Mouse (Mus musculus) adipocyte (in vitro differentiated cells): ENCODE results near the gene Fmnl3.

Experiments
- DNase-seq: peaks from one replicate; pipeline ENCODE4 v3.0.0-alpha.2; 2016; ENCODE audit warnings: low spot score

Fmnl3 gene

DNA sequence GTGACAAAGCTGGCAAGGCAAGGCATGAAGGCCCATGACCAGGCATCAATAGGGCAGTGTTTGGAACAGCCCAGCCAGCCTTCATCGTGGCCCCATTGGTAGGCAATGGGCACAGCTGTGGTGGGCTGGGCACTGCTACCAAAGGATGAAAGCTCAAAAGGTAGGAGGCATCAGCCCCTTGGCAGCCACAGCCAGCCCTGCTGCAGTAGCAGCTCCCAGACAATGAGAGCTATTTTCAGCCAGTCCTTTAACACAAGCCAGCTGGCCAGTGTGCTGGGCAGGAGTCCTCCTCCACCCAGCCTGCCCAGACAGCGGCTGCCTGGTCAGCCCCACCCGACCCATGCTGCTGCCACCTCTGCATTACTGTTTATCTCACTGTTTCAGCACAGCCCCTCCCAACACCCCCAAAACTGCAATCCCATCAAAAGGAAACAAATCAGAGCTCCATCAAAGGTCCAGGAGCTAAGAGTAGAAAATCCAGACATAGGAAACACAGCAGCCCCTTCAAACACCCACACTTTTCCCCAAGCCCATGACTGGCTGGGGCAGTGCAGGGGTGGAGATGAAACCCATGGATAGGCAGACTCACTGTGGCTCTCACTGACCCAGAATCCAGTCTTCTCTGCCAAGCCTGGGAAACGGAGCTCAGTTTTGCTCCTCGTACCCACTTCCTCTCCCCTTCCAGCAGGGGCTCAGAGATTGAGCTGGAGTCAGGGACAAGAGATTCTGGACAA, 26.7 kb downstream of the Fmnl3 start:
- DNase-seq, result peak; percentile 57

DNA sequence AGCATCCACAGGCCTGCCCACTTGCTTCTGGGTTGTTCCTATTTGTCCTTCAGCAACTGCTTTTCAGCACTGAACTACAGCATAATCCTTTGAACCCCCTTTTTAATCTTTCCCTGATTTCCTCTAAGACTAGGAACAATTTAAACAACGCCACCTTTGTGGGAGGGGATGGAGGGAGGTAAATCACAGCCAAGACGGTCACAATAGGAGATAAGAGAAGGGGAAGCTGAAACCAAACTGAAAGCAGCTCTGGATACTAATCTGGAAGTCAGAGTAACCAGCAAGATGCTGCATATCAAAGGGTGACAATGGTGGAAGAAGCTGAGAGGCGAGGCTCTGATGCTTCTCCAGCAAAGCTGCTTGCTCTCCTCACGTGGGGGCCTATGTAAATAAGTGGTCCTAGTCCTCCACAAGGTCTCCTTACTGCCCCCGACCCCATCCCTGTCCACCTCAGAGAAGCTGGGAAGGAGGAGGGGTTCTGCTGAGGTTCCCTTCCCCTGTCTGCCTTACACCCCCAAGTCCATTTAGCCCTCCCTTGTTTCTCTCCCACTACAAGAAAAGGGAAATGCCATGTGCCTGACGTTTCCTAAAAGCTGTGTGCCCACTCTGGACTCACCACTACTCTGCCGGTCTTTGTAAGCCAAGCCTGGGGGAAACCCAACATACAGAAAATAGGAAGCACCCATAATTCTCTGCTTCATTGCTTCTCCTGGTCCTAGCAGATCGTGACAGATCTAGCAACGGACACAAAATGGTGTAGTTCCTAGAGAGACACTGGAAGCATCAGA, 27.9 kb downstream of the Fmnl3 start:
- no peak for DNase-seq

DNA sequence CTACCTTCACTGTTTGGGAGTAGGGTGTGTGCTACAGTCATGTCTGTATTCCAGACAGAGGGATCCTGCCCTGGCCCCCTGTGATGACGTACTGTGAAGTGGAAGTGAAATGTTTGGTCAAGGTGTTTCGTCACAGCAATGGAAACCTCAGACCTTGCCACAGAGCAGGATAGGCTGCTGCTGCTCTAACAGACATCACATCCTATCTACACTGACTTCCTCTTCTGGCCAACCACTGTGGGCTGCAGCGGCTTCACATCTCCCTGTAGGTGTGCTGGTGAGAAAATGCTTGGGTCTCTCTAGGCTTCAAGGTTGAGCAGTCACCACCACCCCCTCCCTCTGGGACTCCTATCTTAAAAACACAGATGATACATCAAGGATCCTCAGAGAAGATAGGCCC, 29.2 kb downstream of the Fmnl3 start:
- DNase-seq, result no peak

DNA sequence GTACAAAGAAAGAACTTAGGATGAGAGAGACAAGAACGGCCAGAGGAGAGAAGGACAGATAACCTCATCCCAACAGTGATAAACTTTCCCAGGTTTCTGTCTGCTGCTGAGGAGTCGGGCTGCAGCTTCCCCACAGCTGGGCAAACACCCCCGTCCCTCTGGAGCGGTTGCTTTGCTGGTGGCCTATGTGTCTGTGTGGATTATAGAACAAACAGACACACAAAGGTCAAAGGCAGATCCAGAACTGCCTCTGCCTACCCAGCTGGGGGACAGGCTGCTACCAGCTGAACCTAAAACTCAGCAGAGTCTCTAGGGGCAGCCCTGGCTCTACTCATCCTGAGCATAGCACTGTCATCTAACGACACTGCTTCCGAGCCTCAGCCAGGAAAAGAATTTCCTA, 30.6 kb downstream of the Fmnl3 start:
- DNase-seq, result no peak

DNA sequence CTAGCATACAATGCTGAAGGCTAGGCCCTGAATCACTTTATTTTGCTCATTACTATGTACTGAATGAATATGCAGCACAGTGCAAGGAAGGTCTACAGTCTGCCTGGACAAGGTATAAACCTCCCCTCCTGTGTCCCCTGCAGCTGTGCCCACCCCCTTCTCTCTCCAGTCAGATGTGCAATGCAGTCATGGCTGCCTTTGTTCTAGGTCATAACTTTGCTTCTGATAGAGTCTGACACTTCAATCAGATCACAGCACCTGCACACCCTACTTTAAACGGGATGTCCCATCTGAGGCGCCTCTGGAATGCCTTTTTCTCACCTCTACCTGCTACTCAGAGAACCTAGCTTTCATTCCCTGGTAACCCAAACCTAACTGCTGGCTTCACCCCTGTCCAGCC, 31.4 kb downstream of the Fmnl3 start:
- no peak for DNase-seq

DNA sequence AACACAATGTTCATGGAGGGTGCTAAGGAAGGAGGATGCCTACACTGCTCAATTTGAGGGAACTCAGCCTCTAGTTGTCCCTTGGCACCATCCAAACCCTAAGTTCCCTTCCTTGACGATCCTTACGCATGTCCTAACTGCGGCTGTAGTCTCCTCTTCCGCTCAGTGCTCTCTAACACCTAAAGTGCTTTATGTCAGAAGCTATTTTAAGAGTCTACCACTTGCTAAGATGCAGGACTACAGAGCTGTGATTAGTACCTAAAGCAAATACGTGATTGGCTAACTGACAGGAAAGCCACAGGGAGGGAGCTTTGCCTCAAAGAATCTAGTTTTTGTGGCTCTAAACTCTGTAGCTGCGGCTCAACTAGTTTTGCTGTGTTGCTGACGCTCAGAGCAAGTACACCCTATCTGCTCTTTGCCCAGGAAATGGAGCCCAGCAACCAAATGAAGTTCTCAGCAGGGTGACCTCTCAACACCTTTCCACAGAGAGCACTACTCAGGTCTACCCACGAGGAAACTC, 34.4 kb downstream of the Fmnl3 start:
- no peak for DNase-seq

DNA sequence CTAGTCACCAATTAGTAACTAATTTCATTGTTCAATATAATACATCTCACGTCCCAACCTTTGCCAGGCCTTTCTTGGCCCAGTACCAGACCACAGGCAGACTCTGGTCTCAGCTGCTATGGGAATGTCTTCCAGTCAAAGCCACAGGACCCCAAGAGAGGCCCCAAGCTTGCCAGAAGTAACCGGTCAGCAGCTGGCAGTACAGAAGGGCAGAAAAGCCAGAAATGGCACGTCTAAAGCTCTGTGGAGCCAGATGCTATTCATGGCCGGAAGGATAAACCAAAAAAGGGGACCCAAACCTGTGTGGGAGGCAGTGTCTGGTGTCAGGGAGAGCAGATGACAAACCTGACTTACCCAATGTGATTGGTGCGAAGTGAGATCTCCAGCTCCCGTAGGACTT, 35.8 kb downstream of the Fmnl3 start:
- DNase-seq, result peak; percentile 66

DNA sequence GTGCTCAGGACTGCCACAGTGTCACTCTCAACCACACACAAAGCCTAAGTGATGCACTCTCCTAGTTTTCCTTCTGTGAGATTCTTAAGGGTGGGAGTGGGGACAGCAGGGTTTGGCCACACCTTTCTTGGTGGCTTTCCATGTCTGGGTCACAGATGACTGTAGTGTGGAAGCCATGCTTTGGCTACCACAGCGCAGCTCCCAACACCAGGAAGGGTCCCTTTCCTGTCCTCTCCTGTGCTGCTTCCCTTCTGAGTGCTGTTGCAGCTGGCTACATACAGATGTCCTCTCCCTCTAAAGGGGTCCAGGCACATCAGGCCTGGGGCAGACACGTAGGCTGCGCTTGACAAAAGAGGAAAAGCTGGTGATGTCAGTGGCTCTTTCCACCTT, 36.6 kb downstream of the Fmnl3 start:
- no peak for DNase-seq

DNA sequence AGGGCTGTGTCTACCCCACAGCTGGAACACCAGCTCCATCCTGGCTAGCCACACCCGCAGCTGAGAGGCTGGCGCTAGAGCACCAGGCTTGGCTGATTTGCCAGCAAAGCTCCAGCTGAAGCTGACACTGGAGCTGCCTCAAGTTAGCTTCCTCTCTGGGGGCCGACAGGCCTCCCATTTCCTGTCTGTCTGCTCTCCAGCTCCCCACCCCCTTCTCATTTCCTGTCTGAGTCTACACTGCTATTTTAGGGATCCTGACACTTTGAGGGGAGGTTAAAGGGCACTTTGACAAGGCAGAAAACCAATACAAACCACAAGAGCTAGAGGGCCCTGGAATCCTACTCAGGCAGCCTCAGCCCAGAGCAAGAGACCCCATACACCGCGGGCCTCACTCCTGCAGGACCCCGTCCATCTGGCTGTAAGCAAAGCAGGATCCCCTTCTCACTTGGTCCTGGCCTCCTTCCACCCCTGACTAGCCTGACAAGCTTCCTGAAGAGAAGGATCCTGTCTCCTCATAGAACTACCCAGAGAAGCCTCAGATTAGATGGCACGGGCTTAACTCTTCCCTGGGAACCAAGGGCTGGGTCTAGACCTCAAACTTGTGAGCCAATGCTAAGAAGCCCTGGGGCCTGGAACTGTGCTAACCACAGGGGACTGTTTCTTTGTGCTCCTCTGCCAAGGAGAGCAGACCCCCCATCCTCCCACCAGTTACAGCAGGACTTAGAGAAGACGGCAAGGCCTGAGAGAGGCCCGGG, 37.2 kb downstream of the Fmnl3 start:
- peak; percentile 86 for DNase-seq

DNA sequence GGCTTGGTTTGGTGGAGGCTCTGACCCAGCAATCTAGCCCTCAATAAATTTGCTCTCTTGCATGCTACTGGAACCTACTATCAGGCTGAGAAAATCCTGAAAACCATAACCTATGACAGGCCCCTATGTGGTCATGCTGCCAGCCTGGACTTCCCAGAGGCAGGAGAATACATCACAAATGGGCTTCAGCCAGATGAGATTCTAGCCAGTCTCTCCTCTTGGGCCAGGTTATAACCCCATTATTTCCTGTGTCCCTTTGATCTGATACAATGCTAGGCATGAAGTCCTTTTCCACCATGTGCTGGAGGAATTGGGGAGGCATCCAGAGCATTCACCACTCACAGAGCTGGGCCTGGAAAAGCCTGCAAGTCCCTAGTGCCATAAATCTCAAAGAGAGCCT, 38.2 kb downstream of the Fmnl3 start:
- no peak for DNase-seq

DNA sequence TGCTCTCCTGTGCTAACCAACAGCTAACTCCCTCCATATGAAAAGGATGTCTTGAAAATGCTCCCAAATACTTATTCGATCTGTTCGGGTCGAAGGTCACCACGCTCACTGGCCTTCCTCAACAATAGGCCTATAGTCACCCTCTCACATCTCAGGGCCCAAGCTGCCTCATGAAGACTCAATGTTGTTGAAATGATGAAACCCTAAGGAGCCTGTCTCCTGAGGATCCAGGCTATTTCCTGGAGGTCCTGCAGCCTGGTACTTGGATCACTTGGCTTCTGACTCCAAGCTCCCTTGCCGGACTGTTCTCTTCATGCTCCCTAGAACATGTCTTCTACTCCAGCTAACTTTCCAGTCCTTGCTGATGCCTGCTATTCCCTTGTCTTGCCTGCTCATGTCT, 38.9 kb downstream of the Fmnl3 start:
- DNase-seq, result no peak

DNA sequence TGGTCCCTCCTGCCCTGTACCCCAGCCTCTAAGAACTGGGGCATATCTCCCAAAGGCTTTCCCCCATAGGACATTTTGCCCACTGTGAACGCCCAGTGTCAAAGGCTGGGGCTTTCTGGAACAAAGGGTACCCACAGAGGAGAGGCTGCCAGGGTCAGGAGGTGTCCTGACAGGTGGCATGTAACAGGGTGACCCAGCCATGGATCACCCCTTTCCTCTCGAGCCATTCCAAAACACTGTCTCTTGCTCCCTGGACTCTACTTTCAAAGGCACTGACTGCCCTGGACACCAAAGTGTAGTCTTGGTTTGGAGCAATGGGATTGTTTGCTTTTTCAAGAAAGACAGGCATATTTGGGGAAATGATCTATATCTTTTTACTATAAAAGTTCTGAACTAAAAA, 40.0 kb downstream of the Fmnl3 start:
- no peak for DNase-seq

DNA sequence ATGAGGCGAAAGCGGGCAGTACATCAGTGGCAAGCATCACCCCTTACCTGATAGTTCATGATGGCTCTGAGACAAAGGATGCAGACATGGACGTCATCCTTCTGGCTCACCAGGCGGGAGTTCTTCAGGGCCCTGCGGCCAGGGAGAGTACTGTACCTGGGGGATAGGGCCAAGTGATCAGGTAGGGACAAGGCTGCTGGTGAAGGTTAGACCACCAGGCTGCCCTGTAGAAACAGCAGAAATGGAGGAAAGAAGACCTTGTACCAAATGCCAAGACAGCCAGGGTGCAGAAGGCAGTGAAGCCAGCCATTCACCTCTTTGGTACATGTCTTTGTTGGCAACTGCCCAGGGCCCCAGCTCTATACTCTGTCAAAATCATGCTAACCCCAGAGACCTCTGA, 42.3 kb downstream of the Fmnl3 start:
- DNase-seq, result no peak

DNA sequence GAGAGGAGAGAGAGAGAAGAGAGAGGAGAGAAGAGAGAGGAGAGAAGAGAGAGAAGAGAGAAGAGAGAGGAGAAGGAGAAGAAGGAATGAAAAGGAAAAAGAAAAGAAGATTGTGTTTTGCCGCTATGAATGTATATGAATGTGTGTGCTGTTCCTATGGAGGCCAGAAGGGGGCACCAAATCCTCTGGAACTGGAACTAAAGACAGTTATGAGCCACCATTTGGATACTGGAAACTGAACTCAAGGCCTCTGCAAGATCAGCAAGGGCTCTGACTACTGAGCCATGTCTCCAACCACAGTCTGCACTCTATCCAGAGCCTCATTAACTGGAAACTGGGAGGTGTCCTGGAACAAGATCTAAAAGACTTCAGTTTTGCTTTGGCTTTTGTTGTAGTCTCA, 43.3 kb downstream of the Fmnl3 start:
- DNase-seq, result no peak

DNA sequence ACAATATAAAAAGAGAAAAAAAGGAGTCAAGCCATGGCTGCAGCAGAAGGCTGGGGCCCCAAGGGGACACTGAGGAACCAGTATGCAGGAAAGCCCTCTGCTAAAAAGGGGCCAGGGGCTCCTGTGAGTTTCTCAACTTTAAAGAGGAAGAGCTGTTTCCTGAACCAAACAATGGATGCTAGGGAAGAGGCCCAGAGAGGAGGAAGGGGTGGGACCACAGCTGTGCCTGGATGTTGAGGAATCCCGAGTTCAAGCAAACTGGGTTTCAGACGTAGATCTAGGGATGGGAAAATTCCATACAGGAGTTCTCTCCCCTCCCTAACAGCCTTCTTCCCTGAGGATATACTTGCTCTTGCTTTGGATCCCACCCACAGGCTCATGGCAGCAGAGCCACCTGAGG, 43.9 kb downstream of the Fmnl3 start:
- no peak for DNase-seq

DNA sequence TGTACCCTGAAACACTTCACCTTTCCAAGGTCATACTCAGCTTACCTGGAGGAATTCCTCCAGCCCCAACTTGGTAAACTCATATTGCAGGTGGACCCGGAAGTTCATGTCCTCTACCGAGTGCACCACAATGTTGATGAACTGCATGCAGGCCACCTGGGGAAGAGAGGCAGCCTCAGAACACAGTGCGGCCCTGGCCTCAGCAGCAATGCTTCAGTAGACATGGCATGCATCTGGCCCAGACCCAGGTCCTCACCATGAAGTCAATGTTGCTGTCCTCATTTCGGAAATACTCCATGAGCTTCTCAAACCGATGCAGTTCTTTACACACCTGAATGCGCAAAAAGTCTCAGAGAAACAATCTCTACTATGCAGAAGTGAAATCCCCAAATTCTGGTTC, 44.7 kb downstream of the Fmnl3 start:
- DNase-seq, result no peak

DNA sequence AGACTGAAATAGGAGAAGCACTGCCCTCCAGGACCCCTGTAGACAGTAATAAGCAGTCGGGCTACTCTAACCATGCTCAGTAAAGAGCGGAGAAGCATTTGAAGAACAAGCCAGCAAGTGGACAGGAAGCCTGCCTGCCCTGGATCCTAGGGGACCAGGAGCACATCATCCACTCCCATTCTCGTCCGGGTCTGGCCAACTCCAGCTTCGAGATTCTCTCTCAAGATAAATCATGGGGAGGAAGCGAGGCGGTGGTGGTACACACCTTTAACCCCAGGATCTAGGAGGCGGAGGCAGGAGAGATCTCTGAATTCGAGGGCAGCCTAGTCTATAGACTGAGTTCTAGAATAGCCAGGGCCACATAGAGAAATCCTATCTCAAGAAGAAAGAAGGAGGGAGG, 46.1 kb downstream of the Fmnl3 start:
- DNase-seq, result no peak

DNA sequence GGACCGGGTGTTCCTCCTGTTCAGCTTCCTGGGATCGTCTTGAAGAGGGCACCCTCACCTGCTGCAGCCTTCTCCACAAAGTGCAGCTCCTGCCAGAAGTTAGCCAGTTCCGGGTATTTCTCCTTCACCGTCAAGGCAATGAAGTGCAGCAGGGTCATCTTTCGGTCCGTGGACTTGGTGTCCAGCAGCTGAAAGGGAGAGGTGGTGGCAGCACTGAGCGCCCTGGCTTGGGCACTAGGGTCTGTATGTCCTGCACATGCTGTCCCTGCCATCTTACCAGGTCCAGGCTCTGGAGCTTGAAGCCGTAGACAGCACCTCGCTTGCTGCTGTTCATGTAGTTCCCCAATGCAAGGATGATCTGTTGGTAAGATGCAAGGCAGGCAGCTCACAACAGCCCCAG, 49.3 kb downstream of the Fmnl3 start:
- DNase-seq, result no peak

DNA sequence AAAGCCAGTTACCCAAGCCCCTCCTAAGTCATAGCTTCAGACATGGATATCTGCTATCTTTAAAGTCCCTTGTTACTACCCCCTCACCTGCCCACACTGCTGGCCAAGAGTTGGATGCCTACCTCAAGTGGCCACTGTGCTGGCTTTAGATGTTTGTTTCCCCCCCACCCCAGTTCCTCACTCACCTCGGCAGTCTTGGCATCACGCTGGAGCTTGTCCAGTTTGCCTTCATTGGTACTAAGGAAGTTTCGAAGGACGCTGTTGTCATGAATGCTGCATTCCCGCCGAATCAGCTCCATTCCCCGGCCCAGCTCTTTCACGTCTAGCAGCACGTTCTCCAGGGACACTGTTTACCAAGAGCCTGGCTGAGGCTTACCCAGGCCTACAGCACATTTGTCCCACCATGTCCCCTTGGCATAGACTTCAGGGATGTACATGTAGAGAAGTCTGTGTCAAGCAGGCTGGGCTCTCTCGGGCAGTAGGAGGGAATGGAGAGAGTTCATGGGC, 50.1 kb downstream of the Fmnl3 start:
- DNase-seq, result no peak

DNA sequence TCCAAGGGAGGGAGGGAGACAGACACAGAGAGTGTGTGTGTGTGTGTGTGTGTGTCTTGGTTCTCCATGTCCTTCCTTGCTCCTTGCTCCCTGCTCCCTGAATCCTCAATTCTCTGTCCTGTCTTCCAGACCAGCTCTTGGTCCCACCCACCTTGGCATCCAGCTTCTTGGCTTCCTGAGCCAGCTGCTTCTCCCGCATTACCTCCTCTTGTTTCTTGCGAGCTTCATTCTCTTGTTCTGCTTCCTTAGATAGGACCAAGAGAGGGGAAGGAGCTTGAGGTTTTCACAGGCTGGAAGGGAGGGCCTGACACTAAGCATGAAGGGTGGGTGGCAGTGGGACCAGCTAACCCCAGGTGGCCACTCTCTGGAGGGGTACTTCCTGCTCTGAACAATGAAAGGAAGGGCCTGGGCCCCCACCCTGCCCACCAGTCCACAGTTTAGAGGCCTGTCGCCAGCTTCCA, 50.8 kb downstream of the Fmnl3 start:
- DNase-seq, result no peak

DNA sequence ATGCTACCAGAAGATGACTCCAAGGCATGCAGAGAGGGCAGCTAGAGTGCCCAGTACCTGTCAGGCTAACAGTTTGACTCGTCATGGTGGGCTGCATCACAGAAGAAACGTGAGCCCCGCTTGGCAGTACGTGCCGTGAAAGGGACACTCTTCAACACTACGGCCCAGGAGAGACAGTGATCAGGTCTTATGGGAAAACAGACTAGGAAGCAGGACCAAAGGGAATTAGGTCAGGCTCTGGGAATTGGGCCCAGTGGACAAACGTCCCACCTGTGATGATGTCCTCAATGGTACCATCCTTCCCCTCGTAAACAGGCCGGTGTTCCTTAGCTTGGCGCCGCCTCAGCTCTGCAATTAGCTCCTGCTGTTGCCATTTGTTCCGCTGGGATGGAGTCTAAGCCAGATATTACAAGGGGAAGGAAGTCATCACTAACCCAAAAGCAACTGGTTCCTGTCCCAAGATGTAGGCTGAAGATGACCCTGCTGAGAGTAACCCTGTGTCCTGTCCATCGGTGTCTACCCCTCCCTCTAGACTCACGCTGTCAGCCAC, 51.3 kb downstream of the Fmnl3 start:
- DNase-seq, result no peak

DNA sequence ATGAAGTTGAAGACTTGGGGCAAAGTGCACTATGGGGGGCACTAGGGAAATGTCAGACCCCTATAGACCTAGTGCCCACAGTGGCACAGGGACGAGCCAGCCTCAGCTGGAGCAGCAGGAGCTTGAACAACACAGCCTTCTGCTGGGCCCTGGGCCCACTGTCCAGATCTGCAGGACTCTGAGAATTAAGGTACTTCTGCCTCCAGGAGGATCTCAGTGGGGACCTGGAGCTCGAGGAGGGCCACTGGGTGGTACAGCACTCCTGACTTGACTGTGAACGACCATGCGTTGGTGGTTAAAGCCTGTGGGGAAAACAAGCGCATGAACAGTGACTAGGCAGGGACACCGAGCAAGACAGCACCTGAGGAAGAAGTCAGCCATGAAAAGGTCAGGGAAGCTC, 52.2 kb downstream of the Fmnl3 start:
- DNase-seq, result no peak
